Mouse (Mus musculus) olfactory bulb, adult 2 months (tissue): ENCODE data around the gene Dera. TPM values are rescaled to one million over a fixed set of nuclear protein-coding genes. Genes with fewer than 3 reads are reported as not detected.

Experiments
- H3K27ac ChIP-seq: fragments of 200-500 bp; 2 replicates; pipeline ENCODE4 v1.5.1; 2012; ENCODE audit warnings: low read depth, low read length; ENCODE audit not compliant: insufficient read depth
- H3K4me1 ChIP-seq: fragments of 200-500 bp; 2 replicates; pipeline ENCODE4 v1.6.1; 2012; ENCODE audit warnings: low read length; ENCODE audit not compliant: control insufficient read depth, insufficient read depth
- H3K4me3 ChIP-seq: fragments of 200-500 bp; 2 replicates; pipeline ENCODE4 v1.5.1; 2012; ENCODE audit warnings: mild to moderate bottlenecking, low read depth, low read length, moderate library complexity; ENCODE audit not compliant: insufficient read depth
- CTCF ChIP-seq: fragments of 200-500 bp; IDR thresholded peaks from 2 replicates; pipeline ENCODE4 v1.5.1; 2012; ENCODE audit warnings: low read depth, mild to moderate bottlenecking, low read length, moderate library complexity; ENCODE audit not compliant: insufficient read depth
- POLR2A ChIP-seq: fragments of 200-500 bp; IDR thresholded peaks from 2 replicates; pipeline ENCODE4 v1.6.1; 2012; ENCODE audit warnings: mild to moderate bottlenecking, low read depth, low read length, moderate library complexity; ENCODE audit not compliant: insufficient read depth
- WGBS: fragments of 180-500 bp; shearing (Covaris S2); methylation state at CpG from one replicate; pipeline ENCODE4 v1.1.7; 2018; 5-methylcytosine and 5-hydroxymethylcytosine counted together
- polyA plus RNA-seq: library from polyadenylated mRNA; stranded (reverse); fragments of >200 nt; gene quantifications from 2 replicates; pipeline ENCODE4 v1.2.4, GENCODE M21; 2012; ENCODE audit warnings: low replicate concordance; ENCODE audit not compliant: missing spikeins, insufficient read depth, insufficient read length

Dera gene
- polyA plus RNA-seq, 1 experiment, result not detected

DNA sequence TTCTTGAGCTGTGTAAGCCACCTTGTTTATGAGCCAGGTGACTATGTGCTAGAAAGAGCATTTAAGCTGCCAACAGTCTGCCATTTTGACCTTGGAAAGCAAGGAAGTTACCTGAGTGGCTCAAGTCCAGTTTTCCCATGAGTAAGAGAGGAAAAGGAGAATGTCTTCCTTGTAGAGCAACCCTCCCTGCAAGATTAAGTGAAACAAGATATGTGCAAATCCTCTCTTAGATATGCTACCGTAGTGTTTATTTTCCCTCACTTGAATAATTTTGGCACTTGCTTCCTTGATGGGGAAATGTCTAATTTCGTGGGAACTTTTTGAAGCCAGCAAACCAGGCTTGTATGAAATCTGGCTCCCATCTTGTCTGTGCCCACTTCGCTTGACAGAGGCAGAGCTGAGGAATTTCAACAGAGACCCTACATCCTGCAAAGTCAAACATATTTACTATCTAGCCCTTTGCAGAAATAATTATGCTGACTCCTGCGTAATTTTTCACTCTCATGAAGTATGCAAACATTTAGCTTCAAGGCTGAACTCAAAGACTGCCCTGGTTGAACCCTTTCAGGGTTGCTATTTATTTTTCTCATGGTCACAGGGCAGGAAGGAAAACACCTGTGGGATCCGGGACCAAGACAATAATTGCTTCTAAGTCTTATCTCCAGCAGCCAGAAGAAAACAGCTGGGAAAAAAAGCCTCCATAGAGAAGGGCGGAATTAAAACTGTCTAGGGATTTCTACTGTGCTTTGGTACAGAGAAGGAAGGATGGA lies 132.0 kb downstream of the Dera start:
- no peak for TF ChIP-seq CTCF
- TF ChIP-seq POLR2A, result no peak
- no peak overlapping the region for H3K4me3 ChIP-seq
- no peaks in the 10 kb centered on the region for H3K4me1 ChIP-seq
- H3K27ac ChIP-seq, result no peak overlapping the region
- 79% methylated on average over 6 of the region's 6 CpGs for WGBS

DNA sequence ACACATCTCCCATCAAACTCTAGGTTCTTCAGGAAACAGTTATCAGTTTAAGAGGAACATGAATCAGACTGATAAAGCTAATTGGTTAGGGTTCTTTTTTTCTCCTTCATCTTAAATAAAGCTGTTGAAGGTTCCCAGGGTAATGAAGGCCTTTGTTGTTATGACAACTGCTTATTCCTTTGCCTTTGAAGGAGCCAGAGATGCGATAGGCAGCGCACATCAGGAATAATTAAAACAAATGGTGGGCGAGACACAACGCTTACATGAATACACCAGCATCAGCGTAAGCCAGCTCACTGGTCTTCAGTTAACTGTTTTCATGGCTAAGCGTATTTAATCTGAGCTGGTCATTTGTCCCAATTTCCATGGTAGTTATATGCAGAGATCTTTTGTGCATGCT lies 132.9 kb downstream of the Dera start:
- Histone ChIP-seq H3K27ac (no peak overlapping the region), H3K4me1 (no peaks in the 10 kb centered on the region), H3K4me3 (no peak overlapping the region)
- TF ChIP-seq POLR2A (no peak), CTCF (no peak)
- WGBS, result 65% methylated on average over 6 of the region's 6 CpGs

DNA sequence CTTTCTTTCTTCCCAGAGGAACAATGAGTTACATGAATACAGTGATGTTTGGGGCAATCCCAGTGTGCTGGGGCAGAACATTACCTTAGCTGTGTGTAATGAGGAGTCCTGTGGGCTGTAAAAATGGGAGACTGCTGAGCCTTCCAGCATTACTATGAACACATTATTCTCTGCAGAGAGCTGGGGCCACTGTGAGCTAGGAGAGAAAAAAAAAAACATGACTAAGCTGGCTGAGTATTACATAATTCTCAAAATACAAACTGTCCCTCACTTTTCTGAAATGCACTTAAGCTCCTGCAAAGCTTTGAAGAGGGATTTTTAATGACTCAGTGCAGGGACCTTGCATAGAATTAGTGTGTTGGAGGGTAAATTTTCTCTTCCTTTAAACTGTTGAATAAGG lies 143.3 kb downstream of the Dera start:
- Histone ChIP-seq H3K4me3 (no peak overlapping the region), H3K27ac (no peak overlapping the region), H3K4me1 (no peaks in the 10 kb centered on the region)
- TF ChIP-seq CTCF (no peak), POLR2A (no peak)

DNA sequence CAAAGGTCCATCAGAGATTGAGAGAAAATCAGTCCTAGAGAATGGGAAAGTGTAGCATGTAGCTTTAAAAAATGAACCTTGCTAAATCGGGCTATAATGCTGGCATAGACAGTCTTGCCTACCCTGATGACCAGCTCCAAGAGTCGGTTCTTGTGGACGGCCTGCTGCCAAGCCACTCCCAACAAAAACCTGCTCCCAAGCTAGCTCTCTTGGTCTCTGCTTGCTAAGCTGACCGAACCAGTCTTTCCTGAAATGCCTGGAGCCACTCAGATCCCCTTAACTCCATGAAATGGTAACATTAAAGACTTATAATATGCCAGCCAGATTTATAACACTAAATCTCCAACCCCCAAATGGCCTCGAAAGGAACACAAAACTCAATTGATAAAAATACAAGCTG lies 146.9 kb downstream of the Dera start:
- WGBS, result 94% methylated on average over 5 of the region's 5 CpGs
- TF ChIP-seq CTCF (no peak), POLR2A (no peak)
- Histone ChIP-seq H3K4me3 (no peak overlapping the region), H3K4me1 (no peaks in the 10 kb centered on the region), H3K27ac (no peak overlapping the region)

Other genes with a start within 250 kb of the Dera start
- gene Eps8, start 99.7 kb upstream of the Dera start, polyA plus RNA-seq, result not detected in 2 replicates
- not detected in 2 replicates for gene Strap, start 19.5 kb upstream of the Dera start, polyA plus RNA-seq